Mouse (Mus musculus) spleen, adult 18-20 months (tissue): ENCODE measurements around the gene Ghrh.
"Not testable (repeated sequence)": the region's sequence is repeated elsewhere in the genome, so short reads cannot be mapped to it uniquely, and the experiment has no call there.

Experiments
- DNase-seq, 2 experiments: peaks; one replicate each; pipeline ENCODE4 v3.0.0; 2022; ENCODE audit warnings: mixed read lengths in 2 of 2

Ghrh gene

DNA sequence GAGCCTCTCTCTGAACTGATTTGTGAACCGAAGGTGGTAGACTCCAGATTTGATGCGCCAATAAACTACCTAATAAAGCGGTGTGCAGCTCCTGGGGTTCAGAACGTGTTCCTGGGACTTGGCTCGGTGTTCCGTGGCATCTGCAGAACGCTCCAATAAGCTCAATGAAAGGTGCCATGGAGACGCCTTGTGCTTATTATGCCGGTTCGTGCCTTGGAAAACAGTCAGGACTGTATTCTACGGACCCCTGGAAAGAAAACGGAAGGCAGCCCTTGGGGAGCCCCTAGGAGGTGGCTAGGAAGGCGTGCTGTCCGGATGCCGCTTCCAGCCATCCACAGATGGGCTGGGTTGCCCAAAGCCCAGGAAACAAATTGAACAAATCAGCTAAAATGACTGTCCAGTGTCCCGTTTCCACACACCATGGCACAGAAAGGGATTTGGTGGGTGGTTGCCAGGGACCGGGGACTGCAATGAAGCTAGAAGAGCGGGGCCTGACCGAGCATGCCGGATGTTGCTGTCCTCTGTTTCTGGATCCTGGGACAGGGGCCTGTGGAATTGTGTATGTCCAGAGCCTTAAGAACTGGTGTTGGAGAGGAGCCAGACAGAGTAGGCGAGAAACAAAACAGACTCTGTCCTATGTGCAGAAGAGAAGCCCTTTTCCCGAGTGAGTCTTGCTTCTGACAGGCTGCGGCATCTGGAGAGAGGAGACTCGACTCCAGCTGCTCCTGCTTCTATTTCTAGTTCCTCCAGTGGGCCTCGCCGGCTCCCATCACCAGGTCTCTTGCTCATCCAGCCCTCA, at the start of gene Ghrh:
Ghrh (minus strand) TSS at position 146 of the 799 bp plus-strand sequence.
- DNase-seq, result no peak

DNA sequence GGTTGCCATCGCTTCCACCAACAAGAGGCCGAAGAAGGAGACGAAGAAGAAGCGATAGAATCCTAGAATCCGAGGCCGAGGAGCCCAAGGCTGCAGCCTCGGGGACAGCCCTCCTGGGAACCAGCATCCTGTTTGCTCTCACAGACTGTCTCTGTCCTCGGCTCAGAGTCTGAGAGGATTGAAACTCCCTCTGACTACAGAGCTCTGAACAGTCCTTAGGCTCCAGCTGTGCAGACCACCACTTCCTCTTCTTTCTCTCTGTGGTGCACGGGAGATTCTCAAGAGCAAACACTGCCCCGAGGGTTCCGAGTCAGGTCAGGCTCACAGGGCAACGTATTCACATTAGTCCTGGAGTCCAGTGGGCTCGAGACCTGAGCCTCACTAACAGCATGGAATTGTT, 48.7 kb upstream of the Ghrh start:
- DNase-seq, result peak in 1 of 2 experiments; percentile 27

DNA sequence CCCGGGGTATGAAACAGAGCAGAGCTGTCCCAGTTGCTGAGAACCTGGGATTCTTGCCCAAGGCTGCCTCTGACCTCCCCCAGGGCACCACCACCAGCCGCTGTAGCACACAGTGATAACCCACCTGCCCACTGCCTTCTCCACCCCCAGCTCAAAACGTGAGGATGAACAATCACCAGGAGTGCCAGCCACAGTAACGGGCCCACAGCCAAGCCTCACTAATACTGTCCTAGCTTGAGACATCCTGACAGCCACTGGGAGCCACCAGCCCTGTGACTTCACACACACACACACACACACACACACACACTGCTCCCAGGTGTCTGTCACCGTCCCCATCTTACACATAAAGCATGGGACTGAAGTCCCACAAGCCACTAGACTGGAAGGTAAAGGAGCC, 48.1 kb upstream of the Ghrh start:
- DNase-seq, result no peak

- no peak for DNase-seq
These were observed 47.6 kb upstream of the Ghrh start for GRCm38 (mm10) chr2:157394868-157395267.

GRCm38 (mm10) chr2:157393549-157393948, 46.2 kb upstream of the Ghrh start:
- DNase-seq, result no peak

DNA sequence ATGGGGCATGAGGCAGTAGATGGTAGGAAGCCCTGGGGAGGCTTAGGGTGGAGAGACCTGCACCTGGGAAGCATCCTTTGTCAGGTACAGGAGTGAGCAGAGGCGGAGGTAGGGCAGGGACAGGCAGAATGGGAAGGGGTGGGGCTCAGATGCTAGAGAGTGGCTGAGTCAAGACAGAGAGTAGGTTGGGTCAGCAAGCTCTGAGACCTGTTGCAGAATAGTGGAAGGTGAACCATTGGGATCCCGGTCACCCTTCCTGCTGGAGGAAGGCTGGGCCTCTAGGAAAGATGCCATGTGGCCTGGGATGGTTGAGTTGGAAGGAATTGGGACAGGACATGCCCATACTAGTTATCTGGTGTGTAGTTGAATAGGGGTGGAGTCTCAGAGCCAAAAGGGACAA, 45.0 kb upstream of the Ghrh start:
- no peak for DNase-seq

DNA sequence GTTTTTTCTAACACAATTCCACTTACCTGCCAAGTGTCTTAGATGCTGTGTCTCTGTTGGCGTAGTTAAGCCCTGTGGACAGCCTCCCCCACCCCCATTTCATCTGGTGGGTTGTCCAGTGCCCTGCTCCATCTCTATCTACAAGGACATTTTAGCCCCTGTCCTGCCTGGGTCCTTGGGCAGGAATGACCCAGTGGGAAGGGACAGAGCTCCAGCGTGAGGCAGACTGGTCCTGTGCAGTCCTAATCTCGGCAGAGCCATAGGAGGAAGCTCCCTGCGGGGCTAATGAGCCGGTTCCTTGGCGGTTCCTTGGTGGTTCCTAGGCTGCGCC, 42.2 kb upstream of the Ghrh start:
- DNase-seq, result no peak

DNA sequence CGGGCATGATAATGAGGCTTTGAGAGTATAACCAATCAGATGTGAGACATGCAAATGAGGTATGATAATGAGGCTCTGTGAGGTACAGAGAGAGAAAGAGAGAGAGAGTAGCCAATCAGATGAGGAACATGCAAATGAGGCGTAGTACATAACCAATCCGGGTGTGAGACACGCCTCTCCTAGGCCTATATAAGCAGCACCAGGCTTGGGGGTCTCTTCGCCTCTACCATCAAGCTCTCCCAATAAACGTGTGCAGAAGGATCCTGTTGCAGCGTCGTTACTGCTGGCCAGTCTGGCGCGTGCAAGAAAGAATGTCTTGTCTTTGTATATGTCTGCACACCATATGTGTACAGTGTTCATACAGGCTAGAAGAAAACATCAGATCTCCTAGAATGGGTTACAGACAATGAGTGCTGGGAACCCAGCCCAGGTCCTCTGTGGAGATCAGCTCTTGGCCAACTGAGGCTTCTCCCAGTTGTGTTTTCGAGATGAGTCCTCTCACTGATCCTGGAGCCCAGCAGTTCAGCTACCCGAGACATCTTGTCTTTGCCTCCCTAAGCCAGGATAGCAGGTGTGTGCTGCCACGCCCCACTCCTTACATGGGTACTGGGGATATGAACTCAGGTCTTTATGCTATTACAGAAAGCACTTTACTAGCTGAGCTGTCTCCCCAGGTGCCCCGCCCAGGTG, 41.7 kb upstream of the Ghrh start:
- DNase-seq, result not testable (repeated sequence)

DNA sequence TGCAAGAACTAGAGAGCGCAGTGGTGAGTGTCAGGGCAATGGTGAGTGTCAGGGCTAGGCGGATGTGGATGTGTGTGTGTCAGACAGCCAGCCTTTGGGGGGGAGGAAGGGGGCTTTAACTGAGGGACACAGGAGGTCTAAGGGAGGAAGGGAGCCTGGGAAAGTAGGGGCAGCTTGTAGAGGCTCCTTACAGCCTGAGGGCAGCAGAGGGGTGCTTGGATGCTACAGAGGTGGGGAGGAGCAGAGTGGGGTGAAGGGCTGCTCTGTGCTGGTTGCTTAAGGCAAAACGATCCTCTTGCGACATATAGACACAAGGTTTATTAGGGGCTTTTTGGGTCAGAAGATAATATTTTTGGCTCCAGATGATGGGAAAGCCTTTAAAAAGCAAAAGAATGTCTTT, 37.5 kb upstream of the Ghrh start:
- no peak for DNase-seq

DNA sequence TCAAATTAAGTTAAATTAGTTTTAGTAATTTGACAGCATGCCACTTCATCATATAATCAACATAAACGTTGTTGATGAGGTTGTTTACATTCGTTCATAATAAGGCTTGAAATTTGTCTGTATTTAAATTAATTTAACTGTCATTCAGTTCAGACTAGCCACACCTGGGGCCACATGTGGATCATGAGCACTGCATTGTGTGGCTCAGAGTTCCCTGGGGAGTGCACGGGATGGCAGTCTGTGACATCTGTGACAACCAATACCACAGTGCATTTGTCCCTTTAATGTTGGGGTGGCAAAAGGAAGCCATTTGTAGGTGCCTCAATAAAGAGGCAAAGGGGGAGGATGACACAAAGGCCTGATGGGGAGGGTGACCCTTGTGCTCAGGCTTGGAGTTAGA, 29.7 kb upstream of the Ghrh start:
- no peak for DNase-seq

DNA sequence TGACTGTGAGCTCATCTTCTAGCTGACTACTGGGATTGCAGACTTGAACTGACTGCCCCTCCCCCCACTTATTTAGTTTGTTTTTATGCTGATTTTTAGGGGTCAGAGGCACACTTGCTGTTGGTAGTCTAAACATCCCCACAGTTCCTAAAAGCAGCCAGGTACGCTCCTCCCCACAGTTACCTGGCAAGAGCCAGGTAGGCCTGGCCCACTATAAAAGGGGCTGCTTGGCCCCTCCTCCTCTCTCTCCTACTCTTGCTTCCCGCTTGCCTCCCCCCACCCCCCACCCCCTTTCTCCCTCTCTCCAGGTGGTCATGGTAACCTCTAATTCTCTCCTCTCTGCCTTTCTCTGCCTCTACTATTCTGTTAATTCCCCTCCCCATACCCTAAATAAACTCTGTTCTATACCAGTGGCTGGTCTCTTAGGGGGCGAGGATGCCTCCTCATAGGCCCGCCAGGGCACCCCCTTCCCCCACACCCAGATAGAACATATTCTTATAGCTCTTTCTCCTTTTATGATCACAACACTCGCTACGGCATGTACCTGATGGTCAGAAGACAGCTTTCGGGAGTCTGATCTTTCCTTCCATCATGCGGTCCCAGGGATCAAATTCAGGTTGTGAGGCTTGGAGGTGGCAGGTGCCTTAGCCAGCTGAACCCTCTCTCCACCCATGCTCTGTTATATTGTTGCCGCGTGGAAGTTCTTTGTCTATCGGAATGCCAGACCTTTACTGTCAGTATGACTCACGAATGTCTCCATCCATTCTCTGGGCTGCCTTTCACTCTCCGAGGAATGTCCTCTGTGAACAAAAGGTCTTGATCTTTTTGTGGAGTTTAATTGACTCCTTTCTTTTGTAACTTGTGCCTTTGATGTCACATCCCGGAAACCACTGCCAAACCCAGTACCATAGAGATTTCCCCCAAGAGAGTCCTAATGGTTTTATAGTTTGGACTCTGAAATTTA, 28.8 kb upstream of the Ghrh start:
- DNase-seq, result no peak

DNA sequence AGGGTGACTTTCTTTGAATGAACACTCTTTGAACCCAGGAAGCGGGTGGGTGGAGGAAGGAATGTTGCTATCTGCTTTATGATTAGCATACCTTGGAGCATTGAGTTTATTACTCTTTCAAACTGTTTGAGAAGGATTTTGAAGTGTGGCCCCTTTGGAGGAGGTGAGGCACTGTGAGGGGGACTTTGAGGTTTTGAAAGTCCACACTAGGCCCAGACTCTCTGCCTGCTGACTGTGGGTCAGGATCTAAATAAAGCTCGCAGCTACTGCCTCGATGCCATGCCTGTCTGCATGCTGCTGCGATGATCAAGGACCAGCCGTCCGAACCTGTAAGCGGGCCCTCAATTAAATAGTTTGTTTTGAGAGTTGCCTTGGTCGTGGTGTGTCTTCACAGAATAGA, 27.7 kb upstream of the Ghrh start:
- no peak for DNase-seq

DNA sequence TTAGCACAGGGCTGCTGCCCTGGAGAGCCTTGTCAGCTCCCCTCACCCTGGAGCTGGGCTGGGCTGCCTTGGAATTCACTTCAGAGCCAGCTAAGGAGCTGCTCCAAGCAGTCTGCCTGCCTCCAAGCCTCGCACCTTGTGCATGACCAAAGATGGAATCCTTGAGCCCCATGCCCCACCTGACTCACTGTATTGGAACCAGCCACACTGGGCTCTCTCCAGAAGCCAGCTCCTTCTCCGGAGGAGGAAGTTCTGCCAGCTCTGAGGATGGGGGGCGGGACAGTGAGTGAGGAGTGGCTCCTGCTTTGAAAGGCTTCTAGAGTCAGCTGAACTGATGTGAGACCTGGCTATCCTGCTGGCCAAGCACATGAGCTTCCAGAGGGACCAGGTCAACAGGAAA, 26.4 kb upstream of the Ghrh start:
- DNase-seq, result no peak

DNA sequence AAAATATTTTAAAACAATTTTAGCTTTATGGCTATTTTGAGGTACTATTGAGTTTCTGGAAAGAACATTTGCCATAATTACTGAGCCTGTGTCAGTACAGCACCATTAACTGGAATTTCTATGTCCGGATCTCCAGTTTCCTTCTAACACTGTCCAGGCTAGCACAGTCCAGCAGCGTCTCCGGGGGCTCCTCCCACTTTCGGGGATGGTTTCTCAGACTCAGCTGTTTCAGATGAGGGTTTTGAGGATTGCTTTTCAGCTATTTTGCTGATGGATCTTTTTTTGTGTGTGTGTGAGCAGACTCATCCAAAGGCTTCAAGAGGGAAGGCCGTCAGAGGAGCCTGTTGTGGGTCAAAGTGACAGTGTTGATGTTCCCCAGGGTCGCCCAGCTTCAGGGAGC, 24.4 kb upstream of the Ghrh start:
- DNase-seq, result no peak

DNA sequence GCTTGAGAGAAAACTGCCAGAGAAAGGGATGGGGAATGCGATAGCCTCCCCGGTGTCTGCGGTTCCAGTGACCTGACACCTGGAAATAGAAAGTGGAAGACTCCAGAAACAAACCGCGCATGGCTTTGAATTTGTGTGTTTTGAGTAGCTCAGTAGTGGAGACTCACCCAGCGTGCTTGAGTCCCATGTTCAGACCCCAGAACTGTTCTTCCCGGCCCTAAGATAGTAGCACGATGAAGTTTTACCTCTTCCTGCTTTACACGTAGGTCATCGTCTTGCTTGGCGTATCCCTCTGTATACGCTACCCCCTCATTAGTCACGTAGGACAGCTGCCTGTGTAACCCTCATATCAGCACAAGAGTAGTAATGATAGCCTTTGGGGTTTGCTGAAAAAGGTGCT, 20.7 kb upstream of the Ghrh start:
- no peak for DNase-seq

DNA sequence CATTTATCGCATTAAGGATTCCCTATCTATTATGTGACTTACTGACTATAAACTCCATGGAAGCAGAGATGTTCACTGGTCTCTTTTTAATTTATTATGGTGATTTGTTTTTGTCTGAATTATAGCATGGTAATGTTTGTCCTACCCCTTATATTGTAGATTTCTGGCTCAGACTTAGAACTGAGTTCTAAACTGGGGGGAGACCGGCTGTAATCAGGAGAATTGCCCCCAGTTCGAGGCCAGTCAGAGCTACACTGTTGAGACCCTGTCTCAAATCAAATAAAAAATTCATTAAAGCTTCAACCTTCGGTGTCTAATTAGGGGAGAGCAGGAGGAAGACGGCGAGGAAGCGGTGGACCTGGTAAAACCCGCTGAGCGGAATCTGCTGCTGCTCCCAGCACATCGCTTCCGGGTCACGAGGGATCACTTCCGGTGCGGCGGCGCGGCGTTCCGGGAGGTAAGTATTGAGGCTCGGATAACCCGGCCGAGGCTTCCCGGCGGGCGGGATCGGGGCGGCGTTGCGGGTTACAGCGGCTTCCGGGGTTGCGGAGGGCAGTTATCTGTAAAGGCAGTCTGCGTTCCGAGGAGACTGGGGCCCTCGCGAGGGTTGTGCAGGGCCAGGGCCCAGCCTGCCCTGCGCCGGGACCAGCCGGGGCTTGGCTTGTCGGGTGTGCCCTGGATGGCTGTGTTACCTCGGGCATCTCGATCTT, 20.0 kb upstream of the Ghrh start, which contains the start of gene Manbal:
Manbal (plus strand) TSS at position 411 of the 710 bp plus-strand sequence.
- peak; percentile 90 to 97 for DNase-seq

DNA sequence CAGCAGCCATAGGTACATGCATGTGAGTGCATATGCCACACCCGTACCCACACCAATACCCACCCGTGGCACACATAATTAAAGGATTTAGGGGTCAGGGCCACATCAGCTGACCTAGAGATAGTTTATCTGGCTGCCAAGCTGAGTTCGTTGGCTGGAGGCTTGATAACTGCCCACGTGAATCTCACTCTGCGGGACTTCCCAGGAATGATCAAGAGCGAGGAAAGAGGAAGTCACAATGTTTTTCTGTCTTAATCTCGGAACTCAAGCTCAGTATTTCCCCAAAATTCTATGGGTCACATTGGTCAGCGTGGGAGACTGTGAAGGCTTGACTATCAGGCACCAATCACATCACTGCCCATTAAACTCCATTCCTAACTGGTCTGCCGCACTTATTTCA, 19.5 kb upstream of the Ghrh start:
- DNase-seq, result no peak

- DNase-seq, result no peak
These were observed 15.7 kb upstream of the Ghrh start for GRCm38 (mm10) chr2:157363031-157363430.

- no peak for DNase-seq
These were observed 12.7 kb upstream of the Ghrh start for GRCm38 (mm10) chr2:157360028-157360427.

DNA sequence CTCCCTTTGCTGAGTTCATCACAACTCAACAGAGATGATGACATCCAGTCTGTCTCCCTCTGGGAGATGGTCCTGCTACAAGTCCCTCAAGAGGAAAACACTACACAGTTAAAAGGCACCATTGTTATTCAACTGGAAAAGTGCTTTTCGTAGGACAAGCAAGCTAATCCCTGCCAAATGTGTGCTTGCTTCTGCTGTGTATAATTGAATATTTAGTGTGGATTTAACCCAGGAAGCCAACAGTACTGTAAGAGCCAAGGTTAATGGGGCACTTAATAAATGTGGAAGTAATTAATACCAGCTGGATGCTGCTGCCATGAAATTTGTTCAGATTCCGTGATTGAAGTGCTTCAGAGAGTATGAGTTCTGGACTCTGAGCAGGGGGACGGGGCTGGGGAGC, 6.8 kb upstream of the Ghrh start:
- no peak for DNase-seq

DNA sequence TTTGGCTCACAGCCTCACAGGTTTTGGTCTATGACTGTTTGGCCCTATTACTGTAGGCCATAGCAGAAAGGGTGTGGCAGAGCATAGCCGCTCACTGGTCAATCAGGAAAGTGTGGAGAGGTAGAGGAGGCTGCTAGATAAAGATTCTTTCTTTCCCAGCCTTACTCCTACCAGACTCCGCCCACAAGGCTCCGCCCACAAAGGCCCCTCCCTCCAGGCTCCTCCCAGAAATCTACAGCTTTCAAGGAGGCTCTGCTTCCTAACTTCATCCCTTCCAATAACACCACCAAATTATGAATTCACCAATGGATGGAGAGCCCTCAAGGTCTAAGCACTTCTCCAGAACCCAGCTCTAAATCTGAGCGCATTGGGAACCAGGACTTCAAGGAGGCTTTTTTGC, 5.9 kb upstream of the Ghrh start:
- DNase-seq, result no peak

GRCm38 (mm10) chr2:157349121-157349778, 1.9 kb upstream of the Ghrh start:
- no peak for DNase-seq
